Mouse (Mus musculus): ENCODE measurements around the gene Nup50.

DNA sequence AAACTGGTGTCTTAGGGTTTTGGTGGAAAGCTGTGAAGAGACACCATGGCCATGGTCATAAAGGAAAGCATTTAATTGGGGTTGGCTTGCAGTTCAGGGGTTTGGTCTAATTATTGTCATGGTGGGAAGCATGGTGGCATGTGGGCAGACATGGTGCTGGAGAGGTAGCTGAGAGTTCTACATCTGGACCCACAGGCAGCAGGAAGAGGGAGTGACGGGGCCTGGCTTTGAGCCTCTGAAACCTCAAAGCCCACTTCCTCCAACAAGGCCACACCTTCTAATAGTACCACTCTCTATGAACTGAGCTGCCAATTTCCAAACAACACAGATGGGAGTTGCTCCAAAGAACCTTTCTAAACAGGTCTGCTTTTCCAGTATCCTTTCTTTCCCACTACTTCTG lies 26.5 kb upstream of the Nup50 start:
- TF ChIP-seq POLR2A (IDR thresholded peaks at IDR 0.05; ENCODE audit: insufficient read length, low read depth): no peak
- no peak for TF ChIP-seq USF1 (IDR thresholded peaks at IDR 0.05; ENCODE audit: low read depth)
- TF ChIP-seq MAX (IDR thresholded peaks at IDR 0.05; ENCODE audit: low read depth): no peak
